Mouse (Mus musculus) ES-E14 (cell line): Measurements from ENCODE around the gene Rfx4.

ENCODE experiments used
- CHD2 ChIP-seq: IDR thresholded peaks from 2 replicates; pipeline ENCODE4 v1.6.1; 2014; ENCODE audit warnings: mild to moderate bottlenecking, low read depth, low read length, inconsistent platforms
- MAFK ChIP-seq: IDR thresholded peaks from 2 replicates; pipeline ENCODE4 v1.6.1; 2014; ENCODE audit warnings: mild to moderate bottlenecking, low read depth, low read length, inconsistent platforms; ENCODE audit not compliant: insufficient read depth

- TF ChIP-seq CHD2 = no peak
- TF ChIP-seq MAFK = no peak
Measured at GRCm38 (mm10) chr10:84829009-84829408, 73.1 kb downstream of the Rfx4 start.
